Mouse (Mus musculus) small intestine, adult 2 months (tissue): Measurements from ENCODE around the gene Trim11. TPM values are rescaled to one million over a fixed set of nuclear protein-coding genes. Genes with fewer than 3 reads are reported as not detected.
"Not testable (repeated sequence)": the region's sequence is repeated elsewhere in the genome, so short reads cannot be mapped to it uniquely, and the experiment has no call there.

Source experiments
- H3K27ac ChIP-seq: fragments of 200-500 bp; 2 replicates; pipeline ENCODE4 v1.5.1; 2012; ENCODE audit warnings: low read depth, low read length, control low read depth, inconsistent platforms; ENCODE audit not compliant: insufficient read depth
- H3K27me3 ChIP-seq: fragments of 200-500 bp; 2 replicates; pipeline ENCODE4 v1.6.1; 2012; ENCODE audit warnings: mild to moderate bottlenecking, moderate library complexity, low read length, inconsistent platforms; ENCODE audit not compliant: control insufficient read depth, insufficient read depth
- H3K36me3 ChIP-seq: fragments of 200-500 bp; 2 replicates; pipeline ENCODE4 v1.6.1; 2012; ENCODE audit warnings: mild to moderate bottlenecking, low read length, control low read depth, inconsistent platforms; ENCODE audit not compliant: control insufficient read depth, insufficient read depth
- H3K4me1 ChIP-seq: fragments of 200-500 bp; 2 replicates; pipeline ENCODE4 v1.6.1; 2012; ENCODE audit warnings: low read length, inconsistent platforms, mixed read lengths; ENCODE audit not compliant: control insufficient read depth, insufficient read depth, insufficient read length
- H3K4me3 ChIP-seq: fragments of 200-500 bp; 2 replicates; pipeline ENCODE4 v1.5.1; 2012; ENCODE audit warnings: low read depth, mild to moderate bottlenecking, control low read depth, inconsistent platforms, low read length, moderate library complexity
- CTCF ChIP-seq: fragments of 200-500 bp; IDR thresholded peaks from 2 replicates; pipeline ENCODE4 v1.5.1; 2012; ENCODE audit warnings: low read depth, mild to moderate bottlenecking, control low read depth, inconsistent platforms, low read length, moderate library complexity, mixed read lengths; ENCODE audit not compliant: insufficient replicate concordance, insufficient read length; ENCODE audit errors: extremely low read depth
- POLR2A ChIP-seq: fragments of 200-500 bp; IDR thresholded peaks from 2 replicates; pipeline ENCODE4 v1.6.1; 2012; ENCODE audit warnings: low read depth, mild to moderate bottlenecking, control low read depth, inconsistent platforms, low read length, moderate library complexity
- WGBS: fragments of 180-500 bp; shearing (Covaris S2); methylation state at CpG from one replicate; pipeline ENCODE4 v1.1.7; 2018; 5-methylcytosine and 5-hydroxymethylcytosine counted together
- polyA plus RNA-seq: library from polyadenylated mRNA; depleted of rRNA; stranded (reverse); fragments of >200 nt; gene quantifications from 2 replicates; pipeline ENCODE4 v1.2.3, GENCODE M21; 2012

The Trim11 gene
- polyA plus RNA-seq, 1 experiment = 22.6 TPM

GRCm38 (mm10) chr11:58951210-58951609 is 26.7 kb upstream of the Trim11 start:
- TF ChIP-seq CTCF (no peak), POLR2A (no peak)
- Histone ChIP-seq H3K4me1 (peaks cover 10% of the 10 kb centered on the region), H3K4me3 (no peak overlapping the region), H3K27me3 (peaks cover 12% of the 10 kb centered on the region), H3K27ac (no peak overlapping the region), H3K36me3 (no peaks in the 10 kb centered on the region)
- 87% methylated on average over 5 of the region's 5 CpGs for WGBS

DNA sequence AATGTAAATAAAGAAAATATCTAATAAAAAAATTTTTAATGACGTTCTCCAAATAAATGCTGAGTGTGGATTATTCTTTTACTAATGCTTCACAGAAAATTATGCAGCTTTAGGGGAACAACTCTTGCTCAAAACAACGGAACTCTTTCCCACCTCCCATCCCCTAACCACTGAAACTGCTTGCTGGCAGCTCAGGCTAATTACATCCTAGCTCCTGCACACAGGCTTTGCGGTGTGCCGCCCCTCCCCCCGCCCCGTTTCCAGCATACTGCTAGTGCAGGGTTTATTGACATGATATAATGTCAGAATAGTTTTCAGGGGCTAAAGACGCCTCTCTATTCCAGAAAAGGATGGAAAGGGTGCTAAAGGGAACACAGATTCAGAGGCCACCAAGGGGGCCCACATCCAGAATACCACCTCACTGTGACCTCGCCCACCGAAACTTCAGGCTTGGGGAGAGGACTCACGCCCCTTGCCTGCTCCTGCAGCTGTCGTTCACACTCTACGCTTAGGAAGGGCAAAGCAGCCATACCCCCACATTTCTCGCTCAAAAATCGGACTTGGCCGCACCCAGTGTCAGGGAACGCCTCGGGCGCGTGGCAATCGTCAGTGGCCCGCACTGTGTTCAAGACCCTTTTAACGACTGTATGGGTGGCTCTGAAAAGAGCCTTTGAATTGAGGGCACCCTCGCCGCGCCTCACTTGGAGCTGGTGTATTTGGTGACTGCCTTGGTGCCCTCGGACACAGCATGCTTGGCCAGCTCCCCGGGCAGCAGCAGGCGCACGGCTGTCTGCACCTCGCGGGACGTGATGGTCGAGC is 24.3 kb upstream of the Trim11 start:
- WGBS = 2% methylated on average over 33 of the region's 33 CpGs
- Histone ChIP-seq H3K27ac (peak overlapping the region; percentile 67), H3K4me3 (peak overlapping the region; percentile 71), H3K36me3 (peaks cover 2% of the 10 kb centered on the region; the same call in 1 of the 2 replicates), H3K27me3 (peaks cover 12% of the 10 kb centered on the region), H3K4me1 (peaks cover 9% of the 10 kb centered on the region)
- TF ChIP-seq CTCF (no peak), POLR2A (no peak)

DNA sequence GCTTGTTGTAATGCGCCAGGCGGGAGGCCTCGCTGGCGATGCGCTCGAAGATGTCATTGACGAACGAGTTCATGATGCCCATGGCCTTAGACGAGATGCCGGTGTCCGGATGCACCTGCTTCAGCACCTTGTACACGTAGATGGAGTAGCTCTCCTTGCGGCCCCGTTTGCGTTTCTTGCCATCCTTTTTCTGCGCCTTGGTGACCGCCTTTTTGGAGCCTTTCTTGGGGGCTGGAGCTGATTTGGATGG is 23.8 kb upstream of the Trim11 start:
- H3K4me3 ChIP-seq = peak overlapping the region; percentile 71
- not testable (repeated sequence) for H3K4me1 ChIP-seq, H3K36me3 ChIP-seq
- peak overlapping the region; percentile 67 for H3K27ac ChIP-seq
- peaks cover 12% of the 10 kb centered on the region for H3K27me3 ChIP-seq
- WGBS = under 1% methylated on average over 17 of the region's 17 CpGs

DNA sequence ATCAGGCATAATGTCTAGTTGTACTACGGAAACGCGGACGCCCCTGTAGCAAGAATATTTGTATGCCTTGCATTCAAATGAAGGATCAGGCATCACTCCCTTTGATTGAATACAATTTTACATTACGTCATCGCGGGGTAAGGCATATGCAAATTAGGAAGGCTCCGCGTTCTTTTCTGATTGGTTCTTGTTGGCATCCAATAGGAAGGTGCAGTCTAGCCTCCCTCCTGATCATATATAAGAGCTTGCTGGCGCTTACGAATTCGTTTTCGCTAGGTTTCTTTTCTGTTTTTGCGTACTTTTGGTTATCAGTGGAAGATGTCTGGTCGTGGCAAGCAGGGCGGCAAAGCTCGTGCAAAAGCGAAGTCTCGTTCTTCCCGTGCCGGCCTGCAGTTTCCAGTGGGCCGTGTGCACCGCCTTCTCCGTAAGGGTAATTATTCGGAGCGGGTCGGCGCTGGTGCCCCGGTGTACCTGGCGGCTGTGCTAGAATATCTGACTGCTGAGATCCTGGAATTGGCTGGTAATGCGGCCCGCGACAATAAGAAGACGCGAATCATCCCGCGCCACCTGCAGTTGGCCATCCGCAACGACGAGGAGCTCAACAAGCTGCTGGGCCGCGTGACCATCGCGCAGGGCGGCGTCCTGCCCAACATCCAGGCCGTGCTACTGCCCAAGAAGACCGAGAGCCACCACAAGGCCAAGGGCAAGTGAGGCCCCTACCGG is 23.3 kb upstream of the Trim11 start, which contains the start of the genes Hist3h2a and Trim17:
Gene Hist3h2a, plus strand, starts transcription at position 266 of the 723 bp plus-strand sequence.
Gene Trim17, plus strand, starts transcription at position 266 of the 723 bp plus-strand sequence.
- Histone ChIP-seq H3K27ac (peak within 1 kb of the TSS; percentile 100), H3K4me3 (peak within 1 kb of the TSS; percentile 93), H3K4me1 (peaks cover 7% of the 10 kb centered on the region), H3K27me3 (peaks cover 7% of the 10 kb centered on the region), H3K36me3 (peaks cover 2% of the 10 kb centered on the region; the same call in 1 of the 2 replicates)
- peak; percentile 82 for TF ChIP-seq POLR2A
- peak; percentile 47; the same call in 1 of the 2 replicates for TF ChIP-seq CTCF
- WGBS = under 1% methylated on average over 49 of the region's 49 CpGs

DNA sequence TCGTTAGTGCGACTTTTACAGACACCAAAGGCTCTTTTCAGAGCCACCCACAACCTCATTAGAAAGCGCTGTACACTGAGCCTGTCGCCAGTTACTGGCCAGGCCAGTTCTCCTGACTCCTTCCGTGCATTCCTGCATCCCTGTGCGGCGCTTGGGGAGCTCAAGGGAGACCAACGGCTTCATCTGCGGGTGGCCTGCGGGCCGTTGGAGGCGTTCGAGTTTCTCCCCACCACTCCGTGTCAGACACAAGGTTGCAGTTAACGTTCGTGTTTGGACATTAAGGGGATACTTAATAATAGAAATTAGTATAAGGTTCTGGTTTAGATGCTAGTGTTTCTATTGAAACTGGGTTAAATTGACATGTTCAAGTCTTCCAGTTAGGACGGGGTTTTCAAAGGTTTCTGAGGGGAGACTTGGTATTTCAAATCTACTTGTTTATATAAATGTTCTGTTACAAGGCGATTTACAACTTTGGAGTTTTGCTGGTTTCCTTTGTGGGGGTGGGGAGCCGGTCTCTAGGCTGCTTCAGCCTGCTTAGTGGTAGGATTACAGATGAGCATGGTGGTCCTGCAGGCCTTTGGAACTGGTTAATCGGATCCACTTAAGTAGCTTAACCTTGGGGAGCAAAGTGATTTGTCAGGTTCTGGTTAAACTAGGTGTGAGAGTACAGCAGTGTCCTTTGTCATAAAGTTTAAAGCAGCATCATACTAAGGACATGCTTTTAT is 22.6 kb upstream of the Trim11 start:
- Histone ChIP-seq H3K4me1 (peaks cover 7% of the 10 kb centered on the region), H3K4me3 (peak overlapping the region; percentile 93), H3K36me3 (peaks cover 2% of the 10 kb centered on the region; the same call in 1 of the 2 replicates), H3K27me3 (0 out of 2 replicates have a peak, but pooled peaks cover under 1% of the 10 kb centered on the region), H3K27ac (peak overlapping the region; percentile 100)
- TF ChIP-seq POLR2A (no peak), CTCF (0 out of 2 replicates have a peak, but pooled peaks have one; percentile 32)
- under 1% methylated on average over 20 of the region's 20 CpGs for WGBS

DNA sequence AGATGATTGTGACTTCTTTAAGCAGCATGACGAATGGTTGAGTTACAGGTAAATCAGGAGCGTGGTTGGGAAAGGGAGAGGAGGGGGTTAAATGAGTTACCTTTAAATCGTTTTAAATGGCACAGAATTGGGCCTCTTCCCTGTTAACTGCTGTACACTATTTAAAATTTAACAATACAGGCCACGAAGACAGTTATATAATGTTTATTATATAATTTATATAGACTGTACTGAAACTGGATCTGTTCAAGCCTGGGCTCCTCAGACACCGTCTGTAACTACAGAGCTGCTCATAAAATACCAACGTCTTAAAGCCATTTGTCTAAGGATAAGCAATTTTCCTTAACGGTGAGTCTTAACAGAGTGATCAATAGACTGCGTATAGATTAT is 22.0 kb upstream of the Trim11 start:
- TF ChIP-seq CTCF = no peak
- no peak for TF ChIP-seq POLR2A
- 12% methylated on average over 8 of the region's 8 CpGs for WGBS
- peaks cover 2% of the 10 kb centered on the region; the same call in 1 of the 2 replicates for H3K36me3 ChIP-seq
- no peak overlapping the region for H3K27ac ChIP-seq
- H3K4me3 ChIP-seq = no peak overlapping the region
- H3K27me3 ChIP-seq = no peaks in the 10 kb centered on the region
- H3K4me1 ChIP-seq = peaks cover 7% of the 10 kb centered on the region
